Mouse (Mus musculus): ENCODE measurements around the gene Lif.

GRCm38 (mm10) chr11:4231435-4231834, 25.9 kb upstream of the Lif start:
- no peak for TF ChIP-seq POLR2A (IDR thresholded peaks at IDR 0.05; ENCODE audit: insufficient read depth, low read depth, low read length)
- TF ChIP-seq CTCF (IDR thresholded peaks at IDR 0.05; ENCODE audit: insufficient read depth, low read depth, low read length): no peak
